Mouse (Mus musculus): ENCODE results near the gene Kir3dl2. TPM values are rescaled to one million over a fixed set of nuclear protein-coding genes. Genes with fewer than 3 reads are reported as not detected.

Gene Kir3dl2
- not detected for polyA plus RNA-seq (2017; shearing (Covaris generic))

GRCm38 (mm10) chrX:136543956-136544355 is at the start of gene Kir3dl2:
Gene Kir3dl2 (minus strand): TSS chrX:136544056.

DNA sequence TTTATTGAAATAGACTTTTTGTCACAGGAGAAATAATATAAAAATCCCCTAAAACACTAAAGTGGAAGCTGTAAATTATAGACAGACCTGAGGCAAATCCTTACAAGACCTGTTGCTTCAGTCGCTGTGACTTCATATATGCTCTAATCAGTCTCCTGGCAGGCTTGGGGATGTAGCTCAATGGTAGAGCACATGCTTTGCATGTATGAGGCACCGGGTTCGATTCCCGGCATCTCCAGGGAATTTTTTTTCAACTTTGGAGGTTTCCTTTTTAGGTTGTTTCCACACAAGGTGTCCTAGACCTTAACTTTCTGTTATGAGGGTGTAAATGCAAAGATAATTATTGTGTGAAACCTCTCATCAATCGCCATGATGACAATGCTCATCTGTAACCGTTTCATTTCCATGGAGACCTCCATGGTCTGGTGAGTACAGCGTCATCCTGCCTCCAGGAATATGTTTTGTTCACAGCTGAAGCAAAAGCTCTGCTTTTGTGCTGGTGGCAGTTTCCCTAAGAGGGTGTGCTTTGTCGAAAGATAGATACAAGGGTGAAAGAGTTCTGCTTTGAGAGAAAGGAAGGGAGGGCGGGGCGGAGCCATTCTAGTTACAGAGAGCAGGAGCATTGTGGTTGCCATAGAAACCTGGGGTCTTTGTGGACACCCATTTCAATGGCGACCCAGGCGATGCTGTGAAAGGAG is 46.5 kb upstream of the Kir3dl2 start, which contains the start of gene Tceal3:
Gene Tceal3 (plus strand): TSS at position 644 of the 698 bp plus-strand sequence.

GRCm38 (mm10) chrX:136517699-136518098 is 26.2 kb downstream of the Kir3dl2 start, which contains the start of gene Kir3dl1:
Gene Kir3dl1 (plus strand): TSS chrX:136517999.

Other genes with a start within 250 kb of the Kir3dl2 start
- not detected for gene Kir3dl1, start 26.1 kb downstream of the Kir3dl2 start, polyA plus RNA-seq (2017; shearing (Covaris generic))
- 5.2 TPM for gene Tceal3, start 46.8 kb upstream of the Kir3dl2 start, polyA plus RNA-seq (2017; shearing (Covaris generic))
- gene Tceal1, start 163.9 kb upstream of the Kir3dl2 start, polyA plus RNA-seq (2017; shearing (Covaris generic)), result 0.21 TPM
- gene Morf4l2, start 199.6 kb upstream of the Kir3dl2 start, polyA plus RNA-seq (2017; shearing (Covaris generic)), result 93.0 TPM
- gene Glra4, start 236.1 kb upstream of the Kir3dl2 start, polyA plus RNA-seq (2017; shearing (Covaris generic)), result not detected

All from inflammation-experienced regulatory T-cells, adult 16 weeks (primary cell).